Mouse (Mus musculus) thymus, postnatal 4 days (tissue): Measurements from ENCODE around the gene Olfr223.
"Not testable (repeated sequence)": the region's sequence is repeated elsewhere in the genome, so short reads cannot be mapped to it uniquely, and the experiment has no call there.

Experiments used
- DNase-seq: peaks from one replicate; pipeline ENCODE4 v3.0.0; 2021

Olfr223 gene

DNA sequence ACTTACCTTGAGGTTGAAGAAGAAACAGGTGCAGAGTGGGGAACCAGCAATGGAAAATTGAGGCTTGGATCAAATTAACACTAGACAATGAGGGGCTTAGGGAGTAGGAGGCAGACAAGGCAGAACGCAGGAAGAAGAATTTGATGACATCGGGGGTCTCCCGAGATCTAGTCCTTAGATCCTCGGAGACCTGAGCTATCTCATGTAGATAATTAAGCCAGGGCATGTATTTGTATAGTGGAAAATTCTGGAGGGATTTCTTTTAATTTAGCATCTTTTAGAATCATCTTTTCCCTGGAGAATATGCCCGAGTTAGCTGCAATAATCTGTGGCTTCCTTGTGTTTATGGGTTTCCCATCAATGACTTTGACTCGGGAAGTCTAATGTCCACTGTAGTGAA is at the start of gene Olfr223:
Olfr223 (minus strand) TSS at position 101 of the 400 bp plus-strand sequence.
- no peak for DNase-seq

DNA sequence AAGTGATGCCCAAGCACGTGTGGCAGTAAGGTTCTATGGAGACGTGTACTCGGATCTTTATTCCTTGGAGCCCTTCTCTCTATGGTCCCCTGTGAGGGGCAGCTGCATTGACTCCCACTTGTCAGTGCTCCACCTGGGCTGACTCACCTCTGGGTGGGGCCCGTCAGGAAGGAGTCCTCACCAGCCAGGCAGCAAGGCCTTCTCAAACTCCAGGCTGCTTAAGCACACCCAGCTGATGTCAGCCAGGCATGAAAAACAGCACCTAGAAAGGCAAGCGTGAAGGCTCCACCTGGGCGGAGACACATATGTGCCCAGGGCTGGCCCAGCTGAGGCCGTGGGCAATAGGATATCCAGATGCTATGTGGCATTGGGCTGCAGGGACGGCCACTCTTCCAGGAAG is 49.3 kb upstream of the Olfr223 start:
- no peak for DNase-seq

DNA sequence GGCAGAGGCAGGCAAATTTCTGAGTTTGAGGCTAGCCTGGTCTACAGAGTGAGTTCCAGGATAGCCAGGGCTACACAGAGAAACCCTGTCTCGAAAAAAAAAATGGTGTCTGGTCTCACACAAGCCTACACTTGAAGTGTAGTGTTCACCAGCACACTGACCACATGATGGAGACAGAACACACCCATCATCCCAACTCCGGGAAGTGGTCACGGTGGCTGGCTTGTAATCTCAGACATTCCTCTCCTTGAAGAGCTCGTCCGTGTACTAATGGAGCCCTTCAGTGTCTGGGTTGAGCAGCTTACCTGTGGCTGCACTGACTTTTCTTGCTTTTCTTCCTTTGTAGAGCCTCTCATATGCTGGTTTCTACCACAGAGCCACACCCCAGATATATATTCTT is 48.1 kb upstream of the Olfr223 start:
- no peak for DNase-seq

DNA sequence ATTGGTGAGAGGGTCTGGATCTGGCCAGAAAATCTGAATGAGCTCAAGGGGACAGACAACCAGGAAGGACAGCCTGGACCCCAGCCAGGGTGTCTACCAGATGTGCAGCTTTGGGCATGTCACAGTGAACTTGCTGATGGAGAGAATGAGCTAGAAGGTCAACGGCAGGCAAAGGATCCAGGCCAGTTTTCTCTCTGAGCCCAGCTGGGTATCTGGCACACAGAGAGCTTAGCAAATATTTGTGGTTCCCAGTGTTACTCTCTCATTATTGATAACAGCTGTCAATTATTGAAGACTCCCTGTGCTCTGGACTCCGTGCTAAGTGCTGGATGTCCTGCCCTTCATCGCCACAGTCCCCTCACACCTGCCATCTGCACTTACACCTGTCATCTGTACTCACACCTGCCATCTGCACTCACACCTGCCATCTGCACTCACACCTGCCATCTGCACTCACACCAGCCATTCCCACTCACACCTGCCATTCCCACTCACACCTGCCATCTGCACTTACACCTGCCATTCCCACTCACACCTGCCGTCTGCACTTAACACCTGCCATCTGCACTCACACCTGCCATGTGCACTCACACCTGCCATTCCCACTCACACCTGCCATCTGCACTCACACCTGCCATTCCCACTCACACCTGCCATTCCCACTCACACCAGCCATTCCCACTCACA is 47.0 kb upstream of the Olfr223 start:
- no peak for DNase-seq

DNA sequence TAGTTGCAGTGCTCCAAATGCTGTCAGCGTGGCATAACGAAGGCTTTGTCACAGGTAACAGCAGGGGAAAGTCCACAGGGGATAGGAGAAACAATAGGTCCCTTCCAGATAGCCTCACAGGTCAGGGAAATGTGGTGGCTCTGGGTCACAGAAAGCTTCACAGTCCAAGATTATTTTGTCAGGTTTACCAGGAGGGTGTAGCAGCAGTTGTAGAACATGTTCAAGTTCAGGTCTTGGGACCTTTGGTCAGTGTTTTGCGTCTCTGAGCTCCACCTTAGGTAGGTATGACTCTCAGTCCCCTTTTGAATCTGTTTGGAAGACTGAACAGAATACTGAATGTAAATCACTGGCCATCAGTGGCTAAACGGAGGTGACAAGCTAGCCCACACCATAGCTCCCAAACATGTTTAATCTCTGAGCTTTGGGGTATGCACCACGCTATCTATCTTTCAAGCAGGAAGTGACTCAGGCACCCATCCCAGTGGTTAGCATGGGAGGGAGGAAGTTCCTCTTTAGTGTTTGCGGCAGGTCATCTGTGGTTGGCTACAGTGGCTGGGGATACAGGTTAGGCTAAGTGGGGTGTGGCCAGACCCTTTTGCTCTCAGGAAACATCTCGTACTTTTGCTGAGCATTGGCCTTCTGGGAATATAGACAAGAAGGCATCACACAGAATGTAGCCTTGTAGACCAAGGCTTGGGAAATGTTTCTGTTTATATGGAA is 43.8 kb upstream of the Olfr223 start:
- DNase-seq: no peak

GRCm38 (mm10) chr11:59635821-59636694 is 43.0 kb upstream of the Olfr223 start:
- no peak for DNase-seq

- no peak for DNase-seq
Measured at GRCm38 (mm10) chr11:59635251-59635795, 42.2 kb upstream of the Olfr223 start.

GRCm38 (mm10) chr11:59634001-59634660 is 41.0 kb upstream of the Olfr223 start:
- no peak for DNase-seq

GRCm38 (mm10) chr11:59633037-59633436 is 39.9 kb upstream of the Olfr223 start:
- peak; percentile 80 for DNase-seq

- DNase-seq: no peak
Measured at GRCm38 (mm10) chr11:59631980-59632379, 38.9 kb upstream of the Olfr223 start.

GRCm38 (mm10) chr11:59629871-59630270 is 36.8 kb upstream of the Olfr223 start:
- no peak for DNase-seq

- DNase-seq: no peak
Measured at GRCm38 (mm10) chr11:59628177-59628576, 35.1 kb upstream of the Olfr223 start.

DNA sequence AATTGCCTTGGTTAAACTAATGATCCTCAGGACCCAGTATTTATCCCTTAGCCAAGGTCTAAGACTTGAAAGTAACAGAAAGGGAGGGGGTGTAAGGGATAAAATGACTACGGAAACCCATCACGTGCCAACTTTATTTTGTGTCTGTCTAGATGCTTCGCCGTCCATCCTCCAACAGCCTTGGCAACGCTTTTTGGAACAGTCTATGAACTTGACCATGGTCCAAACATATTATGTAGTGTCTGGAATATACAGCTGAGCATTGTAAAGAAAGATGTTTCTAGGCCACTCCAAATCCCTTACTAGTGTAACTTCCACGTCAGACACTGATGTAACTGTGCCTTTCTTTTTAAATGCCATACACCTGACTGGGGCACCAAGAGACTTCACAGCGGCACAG is 33.1 kb upstream of the Olfr223 start:
- DNase-seq: no peak

DNA sequence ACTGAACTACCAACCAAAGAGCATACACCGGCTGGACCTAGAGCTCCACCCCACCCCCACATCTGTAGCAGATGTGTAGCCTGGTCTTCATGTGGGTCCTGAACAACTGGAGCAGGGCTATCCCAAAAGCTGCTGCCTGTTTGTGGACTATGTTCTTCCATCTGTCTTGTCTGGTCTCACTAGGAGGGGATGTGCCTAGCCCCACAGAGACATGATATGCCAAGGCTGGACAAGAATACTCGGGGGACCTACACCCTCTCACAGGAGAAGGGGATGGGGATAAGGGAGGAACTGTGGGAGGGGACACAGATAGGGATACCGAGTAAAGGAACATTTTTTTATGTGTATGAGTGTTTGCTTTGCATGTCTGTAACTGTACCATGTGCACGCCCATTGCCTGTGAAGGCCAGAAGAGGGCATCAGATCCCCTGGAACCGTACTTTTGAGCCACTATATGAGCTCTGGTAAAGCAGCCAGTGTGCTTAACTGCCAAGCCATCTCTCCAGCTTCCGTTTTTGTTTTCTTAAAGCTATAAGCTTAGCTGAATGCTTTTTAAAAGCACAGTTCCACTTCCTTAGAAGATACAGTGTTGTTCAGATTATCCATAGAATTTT is 31.0 kb upstream of the Olfr223 start:
- DNase-seq: peak; percentile 75

GRCm38 (mm10) chr11:59622214-59622613 is 29.1 kb upstream of the Olfr223 start:
- DNase-seq: no peak

- not testable (repeated sequence) for DNase-seq
Measured at GRCm38 (mm10) chr11:59616986-59617385, 23.9 kb upstream of the Olfr223 start.

GRCm38 (mm10) chr11:59614120-59614519 is 21.0 kb upstream of the Olfr223 start:
- no peak for DNase-seq

GRCm38 (mm10) chr11:59611646-59612045 is 18.6 kb upstream of the Olfr223 start:
- DNase-seq: no peak

DNA sequence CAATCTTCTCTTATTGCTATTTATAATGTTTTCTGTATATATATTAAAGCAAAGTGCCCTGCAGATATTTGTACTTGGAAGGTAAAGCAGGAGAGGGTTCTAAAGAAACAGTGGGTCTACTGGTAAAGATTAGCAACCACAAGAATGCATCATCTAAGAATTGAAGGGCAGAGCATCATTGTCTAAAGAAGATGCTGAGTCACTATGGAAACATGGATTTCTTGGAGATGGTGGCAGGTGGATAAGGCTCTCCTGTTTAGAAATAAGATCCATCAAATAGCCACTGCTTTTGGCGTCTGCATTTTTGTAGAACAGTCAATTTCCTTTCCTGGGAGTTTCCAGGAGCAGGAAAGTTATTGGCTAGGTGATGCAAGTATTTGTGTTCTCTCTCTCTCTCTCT is 9.2 kb upstream of the Olfr223 start:
- no peak for DNase-seq

DNA sequence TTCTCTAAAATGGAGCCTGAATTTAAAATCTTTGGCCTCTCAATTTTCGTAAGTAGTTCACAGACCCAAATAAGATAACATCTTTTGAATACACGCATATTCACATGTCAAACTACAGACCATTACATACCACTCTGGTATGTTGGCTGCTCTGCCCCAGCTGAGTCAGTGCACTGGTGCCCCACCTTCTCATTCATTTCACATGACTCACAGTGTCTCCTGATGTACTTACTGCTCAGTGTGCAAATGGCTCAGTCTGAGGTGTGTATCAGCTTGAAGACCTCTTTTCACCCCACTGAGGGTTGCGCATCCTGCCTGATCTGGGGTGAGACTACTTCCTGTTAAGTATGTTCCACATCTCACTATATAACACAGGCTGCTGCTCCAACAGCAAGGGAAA is 7.8 kb upstream of the Olfr223 start:
- DNase-seq: peak; percentile 28

DNA sequence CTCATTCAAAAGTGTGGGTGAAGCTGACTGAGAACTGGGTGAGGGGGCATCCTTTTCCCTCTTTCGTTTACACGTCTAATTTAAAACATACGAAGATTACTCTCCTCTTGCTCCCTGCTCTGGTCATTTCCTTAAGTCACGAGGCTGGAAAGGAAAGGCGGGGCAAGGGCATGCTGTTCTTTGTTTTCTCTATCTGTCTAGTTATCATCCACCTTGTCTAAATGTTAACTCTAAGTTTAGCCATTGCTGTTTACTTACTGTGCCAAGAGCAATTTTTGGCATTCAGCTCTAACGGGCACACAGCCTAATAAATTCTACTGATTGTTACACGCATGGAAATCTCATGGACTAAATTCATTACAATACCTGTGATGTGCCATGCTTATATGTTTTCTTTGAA is 6.1 kb upstream of the Olfr223 start:
- no peak for DNase-seq

- no peak for DNase-seq
Measured at GRCm38 (mm10) chr11:59596950-59597349, 3.9 kb upstream of the Olfr223 start.
